Mouse (Mus musculus) frontal cortex, adult (tissue): ENCODE results near the gene Nol4l.
"Not testable (repeated sequence)": the region's sequence is repeated elsewhere in the genome, so short reads cannot be mapped to it uniquely, and the experiment has no call there.

Experiments used
- ATAC-seq: cut with Nextera tagmentation; 2 replicates; pipeline ENCODE4 v1.9.2; 2017; ENCODE audit warnings: mild to moderate bottlenecking, moderate library complexity, mixed read lengths; ENCODE audit not compliant: low TSS enrichment

Gene Nol4l

DNA sequence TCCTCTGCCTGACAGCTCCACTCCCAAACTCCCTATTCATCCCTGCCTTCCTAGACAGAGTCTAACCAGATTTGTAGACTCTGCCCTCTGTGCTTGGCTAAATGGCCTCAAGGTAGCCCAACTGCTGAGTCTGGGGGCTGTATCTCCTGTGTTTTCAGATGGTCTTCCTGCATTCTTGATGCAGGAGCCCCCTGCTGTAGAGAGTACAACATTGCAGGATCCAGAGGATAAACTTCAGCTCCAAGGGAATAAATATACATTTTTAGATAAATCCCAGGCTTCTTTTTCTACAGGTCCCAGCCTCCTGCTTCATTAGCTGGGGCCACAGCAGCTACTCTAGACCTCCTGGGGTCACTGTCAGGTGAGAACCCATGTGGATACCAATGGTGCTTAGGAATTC lies 108.5 kb downstream of the Nol4l start:
- ATAC-seq: no peak

DNA sequence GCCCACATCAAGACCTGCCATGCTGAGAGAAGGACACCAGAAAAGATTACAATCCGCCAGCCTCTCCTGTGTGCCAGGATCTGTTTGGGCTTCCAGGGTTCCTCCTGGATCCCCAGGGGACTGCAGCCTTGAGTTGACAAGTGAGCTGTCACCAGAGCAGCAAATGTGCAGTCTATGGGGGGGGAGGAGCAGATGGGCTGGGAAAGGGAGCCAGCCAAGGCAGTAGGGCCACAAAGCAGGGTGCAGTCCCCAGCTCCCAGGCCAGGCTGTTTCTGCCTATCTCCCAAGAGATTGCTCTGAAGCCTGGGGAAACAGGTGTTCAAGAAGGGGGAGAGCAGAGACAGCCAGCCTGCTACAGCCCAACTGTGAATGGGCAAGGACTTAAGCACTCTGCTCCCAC lies 111.4 kb downstream of the Nol4l start:
- ATAC-seq: no peak

DNA sequence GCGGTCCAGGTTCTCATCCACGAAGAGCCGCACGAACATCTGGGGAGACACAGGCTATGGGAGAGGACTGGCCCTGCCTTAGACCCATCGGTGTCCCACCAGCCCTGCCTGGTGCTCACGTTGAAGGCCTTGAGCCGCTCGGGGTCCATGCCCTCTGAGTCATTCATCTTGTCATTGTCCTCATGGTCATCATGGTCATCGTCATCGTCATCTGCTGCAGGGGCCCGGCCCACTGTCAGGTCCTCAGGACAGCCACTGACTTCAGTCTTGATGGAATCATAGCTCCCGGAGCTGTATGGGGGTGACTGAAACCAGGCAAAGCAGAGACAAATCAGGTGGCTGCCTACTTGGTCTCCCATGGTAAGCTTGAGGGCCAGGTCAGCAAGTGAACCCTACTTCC lies 111.9 kb downstream of the Nol4l start:
- no peak for ATAC-seq

DNA sequence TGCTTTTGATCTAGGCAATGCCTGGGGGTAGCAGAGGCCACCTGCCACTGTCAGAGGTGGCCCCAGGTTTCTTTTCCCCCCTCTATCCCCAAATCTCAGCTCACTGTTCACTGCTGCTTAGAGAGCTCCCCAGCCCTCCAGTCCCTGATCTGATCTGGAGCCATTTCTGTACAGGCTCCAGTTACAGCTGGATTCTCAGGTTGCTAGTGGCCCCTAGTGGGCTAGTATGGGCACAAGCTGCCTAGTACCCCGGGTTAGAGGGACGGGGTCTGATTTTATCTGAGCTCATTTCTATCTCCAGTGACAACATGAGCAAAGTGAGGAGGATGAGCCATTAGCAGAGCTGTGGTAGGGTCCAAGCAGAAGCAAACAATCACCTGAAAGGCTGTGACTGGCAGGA lies 115.2 kb downstream of the Nol4l start:
- ATAC-seq: no peak

DNA sequence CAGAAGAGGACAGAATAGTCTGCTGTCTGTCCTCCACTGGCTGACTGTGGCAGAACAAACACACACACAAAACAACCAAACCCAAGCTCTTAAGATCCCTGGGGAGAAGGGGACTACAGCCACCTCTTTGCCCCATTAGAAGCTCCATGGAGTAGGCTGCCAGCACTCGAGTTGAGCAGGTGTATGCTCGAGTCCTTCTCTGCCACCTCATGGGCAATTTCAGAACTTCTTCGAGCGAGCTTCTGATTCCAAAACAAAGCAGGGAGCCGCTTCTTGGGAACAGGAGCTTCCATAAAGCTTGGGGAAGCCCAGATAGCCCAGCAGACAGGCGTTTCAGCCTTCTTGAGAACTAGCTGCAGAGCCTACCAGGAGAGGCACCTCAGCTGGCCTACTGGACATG lies 117.2 kb downstream of the Nol4l start:
- ATAC-seq: no peak

DNA sequence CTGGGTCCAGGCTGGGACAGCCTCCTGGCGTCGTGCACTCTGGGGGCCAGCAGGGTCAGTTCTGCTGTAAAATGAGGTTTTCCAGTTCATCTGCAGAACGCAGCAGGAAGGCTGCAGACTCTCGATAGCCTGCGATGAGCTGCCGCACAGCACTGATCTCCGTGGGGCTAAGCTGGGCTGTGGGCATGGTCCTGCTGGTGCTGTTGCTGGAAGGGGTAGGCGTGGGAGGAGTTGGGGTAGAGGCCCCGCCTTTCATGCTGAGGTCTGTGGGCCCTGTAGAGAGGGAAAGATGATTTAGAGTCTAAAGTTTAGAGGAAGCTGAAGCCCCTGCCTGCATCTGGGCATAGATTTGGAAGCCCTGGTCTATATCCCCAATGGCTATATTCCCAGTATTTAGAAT lies 118.2 kb downstream of the Nol4l start:
- no peak for ATAC-seq

DNA sequence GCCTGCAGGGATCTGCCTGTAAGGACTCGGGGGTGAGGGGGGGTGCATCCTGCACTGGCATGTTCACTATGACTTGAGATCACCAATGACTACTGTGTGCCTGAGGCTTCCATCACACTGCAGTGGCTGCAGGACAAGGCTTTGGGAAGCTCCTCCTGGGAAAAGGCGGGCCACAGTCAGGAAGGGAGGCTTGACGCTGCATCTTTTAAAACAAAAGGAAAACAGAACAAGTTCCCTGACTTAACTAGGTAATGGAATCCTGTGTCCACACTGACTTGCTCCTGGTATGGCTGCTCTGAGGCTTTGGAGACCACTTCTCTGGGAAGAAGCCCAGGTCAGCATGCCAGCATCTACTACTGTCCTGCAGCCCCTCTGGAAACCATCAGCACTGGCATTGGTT lies 120.8 kb downstream of the Nol4l start:
- ATAC-seq: no peak

DNA sequence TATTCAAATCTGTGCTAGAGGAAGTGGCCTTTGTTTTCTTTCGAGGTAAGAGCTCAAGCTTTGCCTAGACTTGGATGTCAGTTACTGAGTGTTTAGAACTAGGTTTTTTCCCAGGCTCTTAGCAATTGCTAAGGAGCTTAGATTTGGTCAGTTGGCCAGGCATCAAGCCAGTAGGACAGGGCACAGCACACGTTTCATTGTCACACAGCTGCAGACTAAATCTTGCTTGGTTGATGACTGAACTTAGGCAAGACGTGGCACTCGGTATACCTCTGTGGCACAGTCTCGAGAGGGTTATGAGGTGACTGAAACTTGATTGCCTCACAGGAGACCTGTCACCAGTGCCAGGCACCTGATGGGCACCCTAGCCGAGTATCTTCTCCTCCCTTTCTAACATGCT lies 122.9 kb downstream of the Nol4l start:
- ATAC-seq: no peak

DNA sequence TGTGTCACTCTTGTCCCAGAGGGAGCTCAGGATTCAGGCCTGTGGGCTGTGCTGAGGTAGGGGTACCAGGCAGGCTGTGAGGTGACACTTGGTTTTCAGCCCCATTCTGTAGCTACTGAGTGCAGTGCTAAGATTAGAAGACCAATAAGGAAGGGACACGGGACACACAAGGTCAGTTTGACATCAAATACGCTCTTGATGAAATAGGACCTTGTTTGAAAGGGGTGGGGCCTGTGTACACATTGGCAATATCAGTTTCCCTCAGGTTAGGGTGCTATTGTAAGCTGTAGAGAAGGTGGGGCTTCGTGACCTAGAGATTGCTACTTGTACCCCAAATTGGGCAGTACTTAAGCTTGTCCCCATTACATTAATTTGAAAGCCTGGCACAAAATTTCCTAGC lies 124.9 kb downstream of the Nol4l start:
- ATAC-seq: no peak

DNA sequence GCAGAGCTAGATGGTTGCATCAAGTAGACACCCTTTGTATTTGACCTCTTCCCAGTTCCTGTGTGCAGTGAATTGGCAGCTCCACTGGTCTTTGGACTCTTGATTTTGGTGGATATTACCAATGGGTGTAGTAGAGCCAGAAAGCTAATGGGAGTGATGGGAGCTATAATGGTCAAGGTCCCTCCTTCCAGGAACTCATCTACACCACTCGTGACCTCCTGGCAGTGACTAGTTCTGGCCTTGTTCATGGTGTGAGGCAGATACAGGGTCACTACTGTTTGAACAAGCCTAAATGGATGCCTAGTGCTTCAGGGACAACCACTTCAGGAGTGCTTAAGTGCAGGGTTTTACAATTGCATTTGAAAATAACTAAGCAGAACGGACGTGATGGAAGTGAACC lies 125.7 kb downstream of the Nol4l start:
- ATAC-seq: no peak

DNA sequence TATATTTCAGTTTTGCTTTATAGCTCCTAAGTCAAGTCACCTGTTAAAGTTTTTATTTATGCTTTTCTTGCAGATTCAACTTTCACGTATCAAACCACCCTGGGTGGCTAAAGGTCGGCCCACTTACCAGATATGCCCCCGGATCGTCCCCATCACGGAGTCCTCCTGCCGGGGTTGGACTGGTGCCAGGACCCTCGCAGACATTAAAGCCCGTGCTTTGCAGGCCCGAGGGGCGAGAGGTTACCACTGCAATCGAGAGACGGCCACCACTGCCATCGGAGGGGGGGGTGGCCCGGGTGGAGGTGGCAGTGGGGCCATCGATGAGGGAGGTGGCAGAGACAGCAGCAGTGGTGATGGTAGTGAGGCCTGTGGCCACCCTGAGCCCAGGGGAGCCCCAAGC lies 130.6 kb downstream of the Nol4l start:
- ATAC-seq: no peak

DNA sequence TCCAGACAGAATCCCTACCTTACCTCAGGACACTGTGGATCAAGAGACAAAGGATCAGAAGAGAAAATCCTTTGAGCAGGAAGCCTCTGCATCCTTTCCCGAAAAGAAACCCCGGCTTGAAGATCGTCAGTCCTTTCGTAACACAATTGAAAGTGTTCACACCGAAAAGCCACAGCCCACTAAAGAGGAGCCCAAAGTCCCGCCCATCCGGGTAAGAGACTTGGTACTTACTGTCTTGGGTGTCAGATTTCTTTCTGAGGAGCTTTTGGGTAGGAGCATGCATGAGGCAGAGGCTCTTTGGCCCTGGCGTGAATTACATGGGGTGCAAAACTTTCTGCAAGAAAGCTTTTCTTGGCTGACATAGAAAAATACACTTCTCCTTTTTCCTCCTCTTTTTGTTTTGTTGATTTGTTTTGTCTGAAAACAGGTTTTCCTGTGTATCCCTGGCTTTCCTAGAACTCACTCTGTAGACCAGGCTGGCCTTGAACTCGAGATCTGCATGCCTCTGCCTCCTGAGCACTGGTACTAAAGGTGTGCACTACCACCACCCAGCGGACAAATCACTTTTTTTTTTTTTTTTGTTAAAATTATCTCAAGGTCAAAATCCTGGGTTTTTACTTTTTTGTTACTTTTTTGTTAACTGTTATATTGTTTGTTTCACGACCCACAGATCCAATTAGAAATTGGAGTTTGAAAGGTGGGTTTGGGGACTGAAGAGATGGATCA lies 131.8 kb downstream of the Nol4l start:
- no peak for ATAC-seq

DNA sequence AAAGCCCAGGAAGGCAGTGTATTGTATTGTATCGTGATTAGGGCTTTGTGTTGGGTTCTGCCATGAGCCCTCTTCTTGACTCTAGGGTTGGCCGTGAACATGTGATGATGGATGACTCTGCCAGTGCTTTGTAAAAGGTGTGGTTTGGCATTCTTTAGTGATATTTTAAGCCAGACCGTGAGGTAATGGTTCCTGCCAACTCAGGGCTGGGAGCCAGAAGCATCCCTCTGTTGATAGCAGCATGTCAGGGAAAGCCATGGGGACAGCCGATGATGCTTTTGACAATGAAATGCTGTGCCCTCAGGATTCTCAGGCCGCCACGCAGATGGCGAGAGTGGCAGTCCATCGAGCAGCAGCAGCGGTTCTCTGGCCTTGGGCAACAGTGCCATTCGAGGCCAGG lies 136.7 kb downstream of the Nol4l start:
- ATAC-seq: no peak

DNA sequence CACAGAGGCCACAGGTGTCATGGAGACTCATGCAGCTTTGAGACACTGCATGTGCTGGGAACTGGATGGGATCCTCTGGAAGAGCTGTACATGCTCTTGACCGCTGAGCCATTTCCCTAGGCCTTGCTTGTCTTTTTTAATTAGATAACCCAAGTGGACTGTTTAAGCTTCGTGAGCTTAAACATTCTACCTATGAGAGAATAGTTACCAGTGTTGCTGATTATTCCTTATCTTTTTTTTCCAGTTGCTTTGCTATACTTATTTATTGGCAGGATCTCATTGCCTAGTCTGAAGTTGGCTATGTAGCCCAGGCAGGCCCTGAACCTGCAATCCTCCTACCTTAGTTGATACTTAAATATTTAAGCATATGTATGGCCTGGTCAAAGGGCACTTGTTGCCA lies 139.9 kb downstream of the Nol4l start:
- no peak for ATAC-seq

DNA sequence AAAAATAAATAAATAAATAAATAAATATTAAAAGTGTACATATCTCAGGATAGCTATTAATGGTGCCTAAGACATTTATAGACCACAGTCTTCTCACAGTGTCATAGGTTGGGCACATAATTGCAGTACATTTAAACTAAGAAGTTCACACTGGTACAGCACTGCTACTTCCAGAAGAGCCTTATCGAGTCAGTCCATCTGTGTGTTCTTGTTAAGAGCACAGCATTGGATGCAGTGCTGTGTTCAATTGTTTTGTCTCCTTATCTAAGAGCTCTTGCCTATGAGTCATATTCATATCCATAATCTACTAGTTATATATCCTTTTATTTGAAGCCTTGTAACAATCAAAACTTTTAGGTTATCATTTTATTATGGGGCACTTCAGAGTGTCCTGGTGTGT lies 149.3 kb downstream of the Nol4l start:
- ATAC-seq: no peak

DNA sequence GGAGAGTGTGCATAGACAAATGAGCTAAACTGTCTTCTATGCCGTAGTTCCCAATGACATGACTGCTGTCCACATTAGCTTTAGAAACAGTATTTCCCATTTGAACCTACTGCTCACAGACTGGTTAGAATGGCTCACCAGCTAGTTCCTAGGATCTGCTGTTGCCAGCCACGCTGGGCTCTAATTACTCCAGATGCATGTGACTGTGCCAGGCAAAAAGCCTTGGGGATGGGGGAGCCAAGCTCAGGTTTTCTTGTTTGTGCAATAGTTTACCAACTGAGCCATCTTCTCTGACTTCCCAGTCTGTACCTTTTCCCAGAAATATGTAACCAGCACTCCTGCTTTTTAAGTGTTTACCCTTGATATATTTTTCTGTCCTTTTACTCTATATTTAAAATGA lies 154.4 kb downstream of the Nol4l start:
- no peak for ATAC-seq

DNA sequence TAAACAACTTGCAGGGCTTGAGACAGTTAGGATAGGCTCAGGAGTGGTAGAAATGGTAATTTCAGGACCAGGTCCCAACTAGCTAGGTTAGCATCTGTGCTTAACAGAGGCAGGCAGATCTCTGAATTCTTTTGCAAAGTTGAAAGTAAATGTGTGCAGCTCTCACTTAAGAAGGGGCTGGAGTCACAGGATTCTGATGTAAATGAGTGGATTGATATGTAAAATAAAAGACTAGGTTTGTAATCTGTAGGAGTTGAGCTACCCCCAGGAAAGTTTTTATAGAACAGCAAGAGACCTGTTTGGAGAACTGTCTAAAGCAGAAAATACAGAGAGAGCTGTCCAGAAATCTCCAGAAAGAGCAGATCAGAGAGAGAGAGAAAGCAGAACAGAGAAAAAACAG lies 158.9 kb downstream of the Nol4l start:
- peak; percentile 44 for ATAC-seq

DNA sequence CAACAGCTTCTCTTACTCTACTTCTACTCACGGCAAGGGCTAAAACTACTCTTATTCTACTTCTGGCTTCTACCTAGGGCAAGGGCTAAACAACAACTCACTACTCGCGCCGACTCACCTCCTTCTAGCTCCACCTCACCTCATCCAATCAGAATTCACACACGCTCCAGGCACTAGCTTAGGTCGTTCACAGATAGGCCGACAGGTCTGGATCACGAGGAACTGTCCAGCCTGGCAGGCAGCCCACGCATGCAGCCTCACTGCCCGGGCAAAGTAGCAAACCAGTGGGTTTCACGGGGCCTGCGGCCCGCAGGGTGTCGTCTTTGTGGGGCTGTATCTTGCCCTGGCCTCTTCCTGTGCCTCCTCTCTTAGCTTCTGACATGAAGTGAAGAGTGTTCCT lies 165.2 kb downstream of the Nol4l start:
- not testable (repeated sequence) for ATAC-seq

DNA sequence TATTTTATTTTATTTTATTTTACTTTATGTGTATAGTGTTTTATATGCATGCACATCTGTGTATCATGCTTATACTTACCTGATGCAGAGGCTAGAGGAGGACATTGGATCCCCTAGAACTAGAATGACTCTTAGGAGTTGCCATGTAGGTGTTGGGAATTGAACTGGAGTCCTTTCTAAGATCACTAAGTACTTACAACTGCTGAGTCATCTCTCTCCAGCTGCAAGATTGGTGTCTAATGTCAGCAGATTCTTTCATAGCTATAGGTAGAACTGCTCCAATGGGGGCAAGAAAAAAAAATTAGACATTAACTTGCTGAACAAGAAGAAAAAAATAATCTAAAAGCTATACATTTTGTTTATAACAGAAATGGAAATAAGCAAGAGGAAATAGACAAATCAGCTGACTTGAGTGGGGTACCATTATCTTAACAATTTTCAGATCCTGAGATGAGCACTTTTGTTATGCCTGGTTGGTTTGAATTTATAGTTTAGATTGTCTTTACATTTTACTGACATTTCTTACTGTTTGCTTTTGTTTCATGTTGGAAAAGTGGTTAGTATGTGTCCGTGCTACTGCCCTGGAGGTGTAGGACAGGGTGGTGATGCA lies 168.6 kb downstream of the Nol4l start:
- no peak for ATAC-seq
